Mouse (Mus musculus) gastrocnemius, adult 2 months (tissue): ENCODE measurements around the gene Vps72. TPM values are rescaled to one million over a fixed set of nuclear protein-coding genes. Genes with fewer than 3 reads are reported as not detected.
A peak's percentile ranks its signal among the peaks of the same experiment; 100 is the strongest.

Source experiments
- DNase-seq: peaks from one replicate; pipeline ENCODE4 v3.0.0; 2022
- H3K27ac ChIP-seq: fragments of 200-600 bp; 2 replicates; pipeline ENCODE4 v1.8.1; 2022; ENCODE audit warnings: mild to moderate bottlenecking
- H3K4me3 ChIP-seq: fragments of 200-600 bp; 2 replicates; pipeline ENCODE4 v1.8.1; 2022; ENCODE audit warnings: mild to moderate bottlenecking, moderate library complexity
- CTCF ChIP-seq: fragments of 200-600 bp; IDR thresholded peaks from 2 replicates; pipeline ENCODE4 v1.8.1; 2022; ENCODE audit warnings: antibody characterized with exemption, mild to moderate bottlenecking, moderate library complexity
- intact Hi-C: fragments of 180-260 bp; cut with DNase I; formaldehyde crosslinking; loops from one replicate; pipeline ENCODE4 v1.15.1; 2025
- total RNA-seq, 2 experiments: library from RNA; stranded (reverse); gene quantifications; 2 replicates each; pipeline ENCODE4 v1.2.3; 2021

Gene Vps72
- total RNA-seq, 2 experiments from 2014 or later: 48.9 to 73.2 TPM

GRCm38 (mm10) chr3:95135433-95136052 lies 24.7 kb downstream of the Vps72 start:
- H3K4me3 ChIP-seq: peak overlapping the region; percentile 71
- TF ChIP-seq CTCF: no peak
- peak overlapping the region; percentile 81 for H3K27ac ChIP-seq
- intact Hi-C loops: no loop called here
- DNase-seq: no peak

GRCm38 (mm10) chr3:95136336-95136735 lies 25.5 kb downstream of the Vps72 start:
- Histone ChIP-seq H3K4me3 (no peak overlapping the region), H3K27ac (peak overlapping the region; percentile 81; the same call in 1 of the 2 replicates)
- DNase-seq: no peak
- intact Hi-C loops: no loop called here
- no peak for TF ChIP-seq CTCF

GRCm38 (mm10) chr3:95139586-95140288 lies 28.9 kb downstream of the Vps72 start:
- Histone ChIP-seq H3K4me3 (peak overlapping the region; percentile 47), H3K27ac (peak overlapping the region; percentile 71)
- intact Hi-C loops: loop anchor here (5.0 kb wide), 1 partner anchor 123 kb away; no protein-coding TSS in a partner anchor
- no peak for TF ChIP-seq CTCF
- DNase-seq: peak; percentile 55

GRCm38 (mm10) chr3:95140289-95140595 lies 29.4 kb downstream of the Vps72 start:
- intact Hi-C loops: loop anchor here (5.0 kb wide), 1 partner anchor 122 kb away; no protein-coding TSS in a partner anchor
- peak overlapping the region; percentile 47 for H3K4me3 ChIP-seq
- DNase-seq: no peak
- no peak for TF ChIP-seq CTCF
- peak overlapping the region; percentile 71 for H3K27ac ChIP-seq

GRCm38 (mm10) chr3:95140795-95141194 lies 30.0 kb downstream of the Vps72 start:
- no peak overlapping the region for H3K27ac ChIP-seq

GRCm38 (mm10) chr3:95141474-95141873 lies 30.7 kb downstream of the Vps72 start:
- intact Hi-C loops: loop anchor here (5.0 kb wide), 1 partner anchor 121 kb away; no protein-coding TSS in a partner anchor
- H3K27ac ChIP-seq: peak overlapping the region; percentile 31
- TF ChIP-seq CTCF: no peak
- H3K4me3 ChIP-seq: peak overlapping the region; percentile 54
- no peak for DNase-seq

More at GRCm38 (mm10) chr3:95140795-95141194, 30.0 kb downstream of the Vps72 start:
- peak overlapping the region; percentile 54 for H3K4me3 ChIP-seq
- no peak for DNase-seq
- intact Hi-C loops: loop anchor here (5.0 kb wide), 1 partner anchor 122 kb away; no protein-coding TSS in a partner anchor
- TF ChIP-seq CTCF: no peak

- intact Hi-C loops: loop anchor here (1.0 to 5.0 kb wide), 3 partner anchors 32 to 120 kb away; partner anchors contain the start of gene Gabpb2
- Histone ChIP-seq H3K27ac (peak within 1 kb of the TSS; percentile 44), H3K4me3 (peak within 1 kb of the TSS; percentile 54)
- no peak for TF ChIP-seq CTCF
- peak; percentile 48 for DNase-seq
Observed at GRCm38 (mm10) chr3:95141952-95142616, 31.3 kb downstream of the Vps72 start, which contains the start of gene Tnfaip8l2. Gene Tnfaip8l2 (minus strand): TSS chr3:95142360.

GRCm38 (mm10) chr3:95142617-95143011 lies 31.8 kb downstream of the Vps72 start:
- TF ChIP-seq CTCF: no peak; the same call in 1 of the 2 replicates
- DNase-seq: peak; percentile 92
- Histone ChIP-seq H3K27ac (peak overlapping the region; percentile 44), H3K4me3 (no peak overlapping the region)
- intact Hi-C loops: loop anchor here (1.0 to 5.0 kb wide), 3 partner anchors 32 to 120 kb away; partner anchors contain the start of gene Gabpb2

GRCm38 (mm10) chr3:95147924-95148323 lies 37.1 kb downstream of the Vps72 start:
- intact Hi-C loops: no loop called here
- H3K4me3 ChIP-seq: no peak overlapping the region
- no peak for DNase-seq
- TF ChIP-seq CTCF: no peak
- no peak overlapping the region for H3K27ac ChIP-seq

- H3K4me3 ChIP-seq: no peak overlapping the region
- H3K27ac ChIP-seq: no peak overlapping the region
- peak; percentile 66 for DNase-seq
- peak; percentile 76 for TF ChIP-seq CTCF
- intact Hi-C loops: loop anchor here (5.0 kb wide), 1 partner anchor 102 kb away; no protein-coding TSS in a partner anchor
Observed at GRCm38 (mm10) chr3:95153874-95154273, 43.1 kb downstream of the Vps72 start.

GRCm38 (mm10) chr3:95159511-95159986 lies 48.7 kb downstream of the Vps72 start:
- Histone ChIP-seq H3K4me3 (peak overlapping the region; percentile 98), H3K27ac (peak overlapping the region; percentile 94)
- no peak for DNase-seq

More at GRCm38 (mm10) chr3:95159511-95159986, 48.7 kb downstream of the Vps72 start:
- intact Hi-C loops: no loop called here
- TF ChIP-seq CTCF: no peak
